Mouse (Mus musculus) myocyte (in vitro differentiated cells): ENCODE measurements at regions not wholly inside any gene's neighbourhood (a gene's known extent, or its start where the extent isn't known, plus 50 kb on each side); places are given as distances from the start of the nearest gene placed in this dataset.
A peak's percentile ranks its signal among the peaks of the same experiment; 100 is the strongest.

Source experiments
- CEBPB ChIP-seq: IDR thresholded peaks from 2 replicates; pipeline ENCODE4 v1.6.1; 2011; ENCODE audit warnings: mild to moderate bottlenecking, moderate library complexity; ENCODE audit not compliant: poor library complexity, insufficient read depth, severe bottlenecking
- E2F4 ChIP-seq: IDR thresholded peaks from one replicate; pipeline ENCODE4 v1.6.1; 2011; ENCODE audit warnings: mild to moderate bottlenecking, control low read depth, moderate library complexity; ENCODE audit not compliant: insufficient read depth
- MAX ChIP-seq: IDR thresholded peaks from one replicate; pipeline ENCODE4 v1.6.1; 2011; ENCODE audit warnings: low read depth, mild to moderate bottlenecking, control low read depth
- MYOD1 ChIP-seq, 3 experiments: IDR thresholded peaks; one replicate each; pipeline ENCODE4 v1.6.1; 2011; ENCODE audit warnings: control low read depth in 2 of 3, low read depth in 2 of 3, mild to moderate bottlenecking in 2 of 3, moderate library complexity in 1 of 3; ENCODE audit not compliant: insufficient read length in 2 of 3, control insufficient read depth in 1 of 3
- MYOG ChIP-seq, 3 experiments: IDR thresholded peaks; one replicate each; pipeline ENCODE4 v1.6.1; 2011; ENCODE audit warnings: control low read depth in 2 of 3, low read depth in 2 of 3, mild to moderate bottlenecking in 2 of 3; ENCODE audit not compliant: insufficient read length in 2 of 3, control insufficient read depth in 1 of 3, insufficient read depth in 1 of 3
- POLR2A ChIP-seq: IDR thresholded peaks from one replicate; pipeline ENCODE4 v1.6.1; 2011; ENCODE audit warnings: low read depth, mild to moderate bottlenecking, control low read depth, moderate library complexity; ENCODE audit not compliant: insufficient read length
- POLR2AphosphoS2 ChIP-seq: IDR thresholded peaks from one replicate; pipeline ENCODE4 v1.6.1; 2011; ENCODE audit warnings: low read depth, control low read depth; ENCODE audit not compliant: insufficient read length
- TCF12 ChIP-seq: IDR thresholded peaks from one replicate; pipeline ENCODE4 v1.6.1; 2011; ENCODE audit warnings: mild to moderate bottlenecking, control low read depth; ENCODE audit not compliant: poor library complexity, insufficient read depth, severe bottlenecking
- USF1 ChIP-seq: IDR thresholded peaks from one replicate; pipeline ENCODE4 v1.6.1; 2011; ENCODE audit warnings: low read depth, mild to moderate bottlenecking, control low read depth, moderate library complexity

DNA sequence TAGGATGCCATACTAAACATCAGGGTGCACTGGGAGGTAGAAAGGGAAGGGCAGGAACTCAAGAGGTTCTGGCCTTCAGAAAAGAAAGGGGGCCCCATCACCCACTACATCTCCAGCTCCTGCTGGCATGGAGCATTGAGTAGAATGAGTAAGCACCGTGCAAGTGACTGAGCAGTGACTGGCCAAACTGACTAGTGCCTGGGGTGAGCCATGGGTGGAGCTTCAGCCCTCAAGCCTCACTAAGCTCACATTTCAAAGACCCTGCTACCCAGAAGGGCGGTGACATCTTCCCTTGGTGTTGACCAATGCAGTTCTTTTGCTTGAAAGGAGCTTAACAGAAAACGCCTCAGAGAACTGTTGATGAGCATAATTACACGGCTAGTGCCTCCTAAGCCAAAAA lies 80.0 kb upstream of the Egln3 start:
- TF ChIP-seq MYOG (IDR thresholded peaks at IDR 0.05; ENCODE audit: control insufficient read depth in 1 of 3, insufficient read depth in 1 of 3, insufficient read length in 2 of 3, low read depth in 2 of 3) = no peak
- TF ChIP-seq POLR2A = peak; percentile 59
- peak; percentile 34; the same call in 1 of the 2 replicates for TF ChIP-seq CEBPB
- TF ChIP-seq POLR2AphosphoS2 = no peak
- TF ChIP-seq MAX = no peak
- TF ChIP-seq E2F4 = no peak
- TF ChIP-seq TCF12 = no peak
- no peak for TF ChIP-seq USF1
- TF ChIP-seq MYOD1 (IDR thresholded peaks at IDR 0.05; ENCODE audit: control insufficient read depth in 1 of 3, insufficient read length in 2 of 3, low read depth in 2 of 3) = no peak
